Mouse (Mus musculus): ENCODE measurements around the gene Tacstd2. TPM values are rescaled to one million over a fixed set of nuclear protein-coding genes. Genes with fewer than 3 reads are reported as not detected.
"Not testable (repeated sequence)": the region's sequence is repeated elsewhere in the genome, so short reads cannot be mapped to it uniquely, and the experiment has no call there.

Gene Tacstd2
- polyA plus RNA-seq, 1 experiment from 2014 or later, result 10.0 TPM

- Histone ChIP-seq H3K9me3 (ENCODE audit: control insufficient read depth, low read length) (no peaks in the 10 kb centered on the region), H3K4me1 (replicated peaks; ENCODE audit: control insufficient read depth, insufficient read depth, low read length) (no peaks in the 10 kb centered on the region; the same call in 1 of the 2 replicates), H3K9ac (ENCODE audit: low read depth, low read length) (no peak overlapping the region), H3K4me3 (ENCODE audit: low read depth, low read length) (no peak overlapping the region), H3K27ac (ENCODE audit: low read depth, low read length) (no peak overlapping the region), H3K36me3 (ENCODE audit: control insufficient read depth, insufficient read depth, low read length) (no peaks in the 10 kb centered on the region), H3K27me3 (ENCODE audit: control insufficient read depth, insufficient read depth, low read length) (peaks cover 36% of the 10 kb centered on the region), H3K4me2 (replicated peaks; ENCODE audit: low read depth, low read length) (no peak overlapping the region)
- DNase-seq (ENCODE audit: low spot score) (no peak), ATAC-seq (ENCODE audit: low FRiP score) (no peak)
- 56% methylated on average over 9 of the region's 9 CpGs for WGBS
Observed at GRCm38 (mm10) chr6:67530992-67531821, 4.4 kb downstream of the Tacstd2 start.

GRCm38 (mm10) chr6:67526356-67526755, 9.2 kb downstream of the Tacstd2 start:
- 88% methylated on average over 5 of the region's 5 CpGs for WGBS
- Histone ChIP-seq H3K4me3 (ENCODE audit: low read depth, low read length) (no peak overlapping the region), H3K4me1 (replicated peaks; ENCODE audit: control insufficient read depth, insufficient read depth, low read length) (no peaks in the 10 kb centered on the region), H3K27me3 (ENCODE audit: control insufficient read depth, insufficient read depth, low read length) (0 out of 2 replicates have a peak, but pooled peaks cover 1% of the 10 kb centered on the region), H3K9ac (ENCODE audit: low read depth, low read length) (no peak overlapping the region), H3K9me3 (ENCODE audit: control insufficient read depth, low read length) (no peaks in the 10 kb centered on the region), H3K4me2 (replicated peaks; ENCODE audit: low read depth, low read length) (no peak overlapping the region), H3K36me3 (ENCODE audit: control insufficient read depth, insufficient read depth, low read length) (no peaks in the 10 kb centered on the region), H3K27ac (ENCODE audit: low read depth, low read length) (no peak overlapping the region)
- DNase-seq (ENCODE audit: low spot score), result no peak
- ATAC-seq (ENCODE audit: low FRiP score), result no peak

- Histone ChIP-seq H3K4me1 (replicated peaks; ENCODE audit: control insufficient read depth, insufficient read depth, low read length) (no peaks in the 10 kb centered on the region), H3K9ac (ENCODE audit: low read depth, low read length) (no peak overlapping the region), H3K27me3 (ENCODE audit: control insufficient read depth, insufficient read depth, low read length) (no peaks in the 10 kb centered on the region), H3K36me3 (ENCODE audit: control insufficient read depth, insufficient read depth, low read length) (no peaks in the 10 kb centered on the region), H3K9me3 (ENCODE audit: control insufficient read depth, low read length) (no peaks in the 10 kb centered on the region), H3K27ac (ENCODE audit: low read depth, low read length) (no peak overlapping the region), H3K4me2 (replicated peaks; ENCODE audit: low read depth, low read length) (no peak overlapping the region), H3K4me3 (ENCODE audit: low read depth, low read length) (no peak overlapping the region)
- ATAC-seq (ENCODE audit: low FRiP score) (peak; percentile 40; the same call in 1 of the 2 replicates), DNase-seq (ENCODE audit: low spot score) (peak; percentile 48)
Observed at GRCm38 (mm10) chr6:67510752-67511151, 24.8 kb downstream of the Tacstd2 start.

- not testable (repeated sequence) for H3K4me3 ChIP-seq (ENCODE audit: low read depth, low read length); H3K36me3 ChIP-seq (ENCODE audit: control insufficient read depth, insufficient read depth, low read length); H3K4me1 ChIP-seq (replicated peaks; ENCODE audit: control insufficient read depth, insufficient read depth, low read length); H3K9me3 ChIP-seq (ENCODE audit: control insufficient read depth, low read length); H3K27me3 ChIP-seq (ENCODE audit: control insufficient read depth, insufficient read depth, low read length); DNase-seq (ENCODE audit: low spot score); H3K27ac ChIP-seq (ENCODE audit: low read depth, low read length); H3K9ac ChIP-seq (ENCODE audit: low read depth, low read length); H3K4me2 ChIP-seq (replicated peaks; ENCODE audit: low read depth, low read length)
- ATAC-seq (ENCODE audit: low FRiP score), result peak; percentile 76
- WGBS, result 90% methylated on average over 2 of the region's 6 CpGs
Observed at GRCm38 (mm10) chr6:67501938-67502337, 33.7 kb downstream of the Tacstd2 start.

GRCm38 (mm10) chr6:67491755-67492154, 43.8 kb downstream of the Tacstd2 start, which contains the start of gene Il23r:
Gene Il23r, minus strand, starts transcription at chr6:67491855.
- Histone ChIP-seq H3K9me3 (ENCODE audit: control insufficient read depth, low read length) (no peaks in the 10 kb centered on the region), H3K9ac (ENCODE audit: low read depth, low read length) (no peak within 1 kb of the TSS), H3K4me1 (replicated peaks; ENCODE audit: control insufficient read depth, insufficient read depth, low read length) (no peaks in the 10 kb centered on the region), H3K4me3 (ENCODE audit: low read depth, low read length) (no peak within 1 kb of the TSS), H3K27me3 (ENCODE audit: control insufficient read depth, insufficient read depth, low read length) (no peaks in the 10 kb centered on the region), H3K27ac (ENCODE audit: low read depth, low read length) (no peak within 1 kb of the TSS), H3K36me3 (ENCODE audit: control insufficient read depth, insufficient read depth, low read length) (no peaks in the 10 kb centered on the region), H3K4me2 (replicated peaks; ENCODE audit: low read depth, low read length) (no peak within 1 kb of the TSS)
- WGBS, result 75% methylated on average over 2 of the region's 2 CpGs
- DNase-seq (ENCODE audit: low spot score) (no peak), ATAC-seq (ENCODE audit: low FRiP score) (no peak)

Other genes with a start within 250 kb of the Tacstd2 start
- gene Il12rb2, start 159.6 kb downstream of the Tacstd2 start, polyA plus RNA-seq (2014; fragmentation: Nextera tagmentation; extraction: Ambion mirVana), result 0.14 TPM in 1 of 2 replicates, not detected in the other
- gene Il23r, start 43.9 kb downstream of the Tacstd2 start, polyA plus RNA-seq (2014; fragmentation: Nextera tagmentation; extraction: Ambion mirVana), result not detected in 2 replicates